Mouse (Mus musculus) midbrain, embryonic 16.5 days (tissue): ENCODE data around the gene Pdzd9. TPM values are rescaled to one million over a fixed set of nuclear protein-coding genes. Genes with fewer than 3 reads are reported as not detected.
"Not testable (repeated sequence)": the region's sequence is repeated elsewhere in the genome, so short reads cannot be mapped to it uniquely, and the experiment has no call there.

Source experiments
- ATAC-seq: fragments of 200-750 bp; cut with Nextera tagmentation; 2 replicates; pipeline ENCODE4 v1.8.0; 2017; ENCODE audit warnings: moderate TSS enrichment
- H3K27ac ChIP-seq: fragments of 300-500 bp; sonication (generic); 2 replicates; pipeline ENCODE4 v1.5.1; 2014; ENCODE audit warnings: mild to moderate bottlenecking, low read length, mixed read lengths
- H3K27me3 ChIP-seq: fragments of 300-500 bp; sonication (generic); 2 replicates; pipeline ENCODE4 v1.6.1; 2014; ENCODE audit warnings: low read depth, low read length, mixed read lengths; ENCODE audit not compliant: control insufficient read depth, insufficient read depth
- H3K36me3 ChIP-seq: fragments of 300-500 bp; sonication (generic); 2 replicates; pipeline ENCODE4 v1.6.1; 2014; ENCODE audit warnings: mild to moderate bottlenecking, low read length, moderate library complexity, mixed read lengths; ENCODE audit not compliant: control insufficient read depth, insufficient read depth
- H3K4me1 ChIP-seq: fragments of 300-500 bp; sonication (generic); 2 replicates; pipeline ENCODE4 v1.6.1; 2014; ENCODE audit warnings: mild to moderate bottlenecking, low read length, mixed read lengths; ENCODE audit not compliant: control insufficient read depth, insufficient read depth
- H3K4me2 ChIP-seq: fragments of 300-500 bp; sonication (generic); 2 replicates; pipeline ENCODE4 v1.6.1; 2014; ENCODE audit warnings: mild to moderate bottlenecking, low read length, mixed read lengths
- H3K4me3 ChIP-seq: fragments of 300-500 bp; sonication (generic); 2 replicates; pipeline ENCODE4 v1.5.1; 2014; ENCODE audit warnings: low read depth, mild to moderate bottlenecking, low read length, moderate library complexity, mixed read lengths
- H3K9ac ChIP-seq: fragments of 300-500 bp; sonication (generic); 2 replicates; pipeline ENCODE4 v1.6.1; 2014; ENCODE audit warnings: low read depth, low read length, mixed read lengths
- H3K9me3 ChIP-seq: fragments of 300-500 bp; sonication (generic); replicated peaks from 2 replicates; pipeline ENCODE4 v1.6.1; 2014; ENCODE audit warnings: mild to moderate bottlenecking, low read length, mixed read lengths; ENCODE audit not compliant: control insufficient read depth, poor library complexity, severe bottlenecking
- WGBS: fragments of 180-500 bp; shearing (Covaris S2); extraction: QIAGEN DNeasy Blood & Tissue Kit; methylation state at CpG from one replicate; pipeline ENCODE4 v1.1.7; 2014; 5-methylcytosine and 5-hydroxymethylcytosine counted together
- polyA plus RNA-seq: library from polyadenylated mRNA; unstranded; fragments of >200 nt; fragmentation: Nextera tagmentation; extraction: Ambion mirVana; gene quantifications from 2 replicates; pipeline ENCODE4 v1.2.1, GENCODE M21; 2015

Gene Pdzd9
- 0.48 and 0.55 TPM in 2 replicates for polyA plus RNA-seq

- 21% methylated on average over 14 of the region's 14 CpGs for WGBS
- H3K9ac ChIP-seq: no peak within 1 kb of the TSS
- H3K27me3 ChIP-seq: no peaks in the 10 kb centered on the region
- ATAC-seq: peak; percentile 86
- no peak within 1 kb of the TSS for H3K4me3 ChIP-seq
- no peaks in the 10 kb centered on the region for H3K36me3 ChIP-seq
- H3K4me2 ChIP-seq: 0 out of 2 replicates have a peak within 1 kb of the TSS, but pooled peaks have one; percentile 14
- H3K9me3 ChIP-seq: no peaks in the 10 kb centered on the region
- no peak within 1 kb of the TSS for H3K27ac ChIP-seq
- no peaks in the 10 kb centered on the region for H3K4me1 ChIP-seq
Observed at GRCm38 (mm10) chr7:120670153-120670875, at the start of gene Pdzd9. Gene Pdzd9 (minus strand): TSS chr7:120670343.

GRCm38 (mm10) chr7:120717261-120717660 is 47.1 kb upstream of the Pdzd9 start:
- Histone ChIP-seq H3K27me3 (no peaks in the 10 kb centered on the region), H3K9ac (no peak overlapping the region), H3K4me2 (no peak overlapping the region), H3K4me1 (no peaks in the 10 kb centered on the region), H3K27ac (no peak overlapping the region), H3K36me3 (no peaks in the 10 kb centered on the region), H3K9me3 (no peaks in the 10 kb centered on the region), H3K4me3 (no peak overlapping the region)
- ATAC-seq: no peak
- WGBS: 76% methylated on average over 2 of the region's 2 CpGs

DNA sequence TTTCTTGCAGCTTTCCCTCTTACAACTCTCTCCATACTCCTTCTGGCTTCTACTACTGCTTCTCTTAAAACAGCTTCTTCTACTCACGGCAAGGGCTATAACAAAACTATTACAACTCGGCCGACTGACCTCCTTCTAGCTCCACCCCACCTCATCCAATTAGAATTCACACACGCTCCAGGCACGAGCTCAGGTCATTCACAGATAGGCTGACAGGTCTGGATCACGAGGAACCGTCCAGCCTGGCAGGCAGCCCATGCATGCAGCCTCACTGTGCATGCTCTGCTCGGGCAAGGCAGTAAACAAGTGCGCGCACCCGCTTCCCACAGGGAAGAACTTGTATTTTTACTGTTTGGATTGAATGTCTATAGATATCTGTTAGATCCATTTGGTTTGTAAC is 43.8 kb upstream of the Pdzd9 start:
- not testable (repeated sequence) for H3K9me3 ChIP-seq, H3K27ac ChIP-seq, H3K4me1 ChIP-seq, H3K27me3 ChIP-seq, H3K9ac ChIP-seq, H3K36me3 ChIP-seq, ATAC-seq, H3K4me3 ChIP-seq, H3K4me2 ChIP-seq
- WGBS: 89% methylated on average over 11 of the region's 11 CpGs

DNA sequence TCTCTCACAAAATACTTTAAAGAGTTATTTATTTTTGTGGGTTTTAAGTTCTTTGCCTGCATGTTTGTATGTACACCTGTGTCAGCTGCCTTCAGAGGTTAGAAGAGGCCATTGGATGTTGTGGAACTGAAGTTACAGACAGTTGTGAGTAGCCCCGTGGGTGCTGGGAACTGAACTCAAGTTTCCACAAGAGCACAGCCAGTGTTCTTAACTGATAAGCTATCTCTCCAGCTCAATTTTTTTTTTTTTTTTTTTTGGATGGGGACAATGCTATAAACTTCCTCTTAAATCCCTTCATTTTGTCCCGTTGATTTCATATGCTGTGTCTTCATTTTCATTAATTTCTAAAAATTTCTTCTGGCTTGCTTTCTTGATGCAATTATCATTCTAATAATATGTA is 43.1 kb upstream of the Pdzd9 start:
- ATAC-seq: no peak
- 96% methylated on average over 2 of the region's 2 CpGs for WGBS
- H3K36me3 ChIP-seq: no peaks in the 10 kb centered on the region
- H3K9ac ChIP-seq: no peak overlapping the region
- H3K27me3 ChIP-seq: no peaks in the 10 kb centered on the region
- H3K4me1 ChIP-seq: no peaks in the 10 kb centered on the region
- H3K4me2 ChIP-seq: no peak overlapping the region
- H3K4me3 ChIP-seq: no peak overlapping the region
- no peak overlapping the region for H3K27ac ChIP-seq
- H3K9me3 ChIP-seq: no peaks in the 10 kb centered on the region

DNA sequence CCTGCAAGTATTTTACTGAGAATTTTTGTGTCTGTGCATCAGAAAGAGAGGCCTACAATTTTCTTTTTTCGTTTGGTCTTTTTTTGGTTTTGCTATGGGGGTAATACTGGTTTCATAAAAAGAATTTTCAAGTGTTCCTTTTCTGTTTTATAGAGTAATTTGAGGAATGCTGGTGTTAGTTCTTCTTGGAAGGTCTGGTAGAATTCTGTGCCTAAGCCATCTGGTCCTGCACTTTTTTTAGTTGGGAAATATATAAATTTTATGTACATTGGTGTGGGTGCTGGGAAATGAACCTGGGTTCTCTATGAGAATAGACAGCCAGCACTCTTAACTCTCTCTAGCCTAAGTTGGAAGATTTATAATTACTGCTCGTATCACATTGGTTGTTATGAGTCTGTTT is 41.9 kb upstream of the Pdzd9 start:
- 96% methylated on average over 2 of the region's 2 CpGs for WGBS
- no peak overlapping the region for H3K4me2 ChIP-seq

GRCm38 (mm10) chr7:120703888-120704287 is 33.7 kb upstream of the Pdzd9 start:
- 86% methylated on average over 3 of the region's 3 CpGs for WGBS
- no peaks in the 10 kb centered on the region for H3K36me3 ChIP-seq
- no peak overlapping the region for H3K27ac ChIP-seq

More for the DNA sequence above, 41.9 kb upstream of the Pdzd9 start:
- no peak overlapping the region for H3K4me3 ChIP-seq
- H3K36me3 ChIP-seq: no peaks in the 10 kb centered on the region
- H3K27me3 ChIP-seq: no peaks in the 10 kb centered on the region
- ATAC-seq: no peak
- no peak overlapping the region for H3K9ac ChIP-seq
- H3K9me3 ChIP-seq: no peaks in the 10 kb centered on the region
- no peak overlapping the region for H3K27ac ChIP-seq
- H3K4me1 ChIP-seq: no peaks in the 10 kb centered on the region

DNA sequence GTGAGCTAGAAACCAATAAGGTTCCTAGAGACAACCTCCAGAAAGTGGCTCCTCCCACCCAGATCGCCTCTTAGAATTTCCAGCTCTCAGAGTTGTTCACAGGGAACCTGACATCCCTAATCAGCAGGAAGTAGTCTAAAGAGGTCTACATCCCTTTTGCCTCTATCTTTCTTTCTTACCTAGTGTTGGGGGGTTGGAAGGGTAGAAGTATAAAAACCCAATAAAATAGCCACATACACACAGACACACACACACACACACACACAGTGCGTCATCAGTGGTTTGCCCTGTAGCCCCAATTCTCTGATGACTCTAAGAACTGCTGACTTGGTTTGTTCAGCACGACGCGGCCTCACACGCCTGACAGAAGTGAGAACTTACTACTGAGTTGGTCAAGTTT is 29.4 kb upstream of the Pdzd9 start:
- Histone ChIP-seq H3K4me3 (no peak overlapping the region), H3K9me3 (no peaks in the 10 kb centered on the region), H3K9ac (no peak overlapping the region), H3K4me2 (no peak overlapping the region), H3K27me3 (no peaks in the 10 kb centered on the region), H3K36me3 (no peaks in the 10 kb centered on the region), H3K4me1 (no peaks in the 10 kb centered on the region), H3K27ac (no peak overlapping the region)
- 91% methylated on average over 6 of the region's 6 CpGs for WGBS
- no peak for ATAC-seq

More at GRCm38 (mm10) chr7:120703888-120704287, 33.7 kb upstream of the Pdzd9 start:
- Histone ChIP-seq H3K9ac (no peak overlapping the region), H3K9me3 (no peaks in the 10 kb centered on the region), H3K4me2 (no peak overlapping the region), H3K4me1 (no peaks in the 10 kb centered on the region), H3K4me3 (no peak overlapping the region), H3K27me3 (no peaks in the 10 kb centered on the region)
- no peak for ATAC-seq

DNA sequence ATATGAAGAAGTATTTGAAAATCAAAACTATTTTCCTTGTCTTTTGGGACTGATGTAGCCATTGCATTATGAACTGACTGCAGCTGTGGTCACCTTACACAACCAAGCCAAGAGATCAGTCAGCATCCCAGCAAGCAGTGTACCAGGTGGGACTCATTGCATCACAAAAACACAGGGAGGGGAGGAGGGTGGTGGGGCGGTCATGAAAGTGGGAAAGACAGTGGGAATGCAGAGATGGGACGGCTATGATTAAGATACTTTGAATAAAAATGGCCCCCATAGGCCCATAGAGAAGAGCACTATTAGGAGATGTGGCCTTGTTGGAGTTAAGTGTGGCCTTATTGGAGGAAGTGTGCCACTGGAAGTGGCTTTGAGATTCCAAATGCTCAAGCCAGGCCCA is 26.2 kb upstream of the Pdzd9 start:
- H3K27ac ChIP-seq: no peak overlapping the region
- no peak overlapping the region for H3K9ac ChIP-seq
- H3K36me3 ChIP-seq: no peaks in the 10 kb centered on the region
- no peaks in the 10 kb centered on the region for H3K4me1 ChIP-seq
- no peak for ATAC-seq
- H3K4me2 ChIP-seq: no peak overlapping the region
- H3K4me3 ChIP-seq: no peak overlapping the region
- WGBS: 85% methylated on average over 2 of the region's 2 CpGs
- H3K9me3 ChIP-seq: no peaks in the 10 kb centered on the region
- no peaks in the 10 kb centered on the region for H3K27me3 ChIP-seq

DNA sequence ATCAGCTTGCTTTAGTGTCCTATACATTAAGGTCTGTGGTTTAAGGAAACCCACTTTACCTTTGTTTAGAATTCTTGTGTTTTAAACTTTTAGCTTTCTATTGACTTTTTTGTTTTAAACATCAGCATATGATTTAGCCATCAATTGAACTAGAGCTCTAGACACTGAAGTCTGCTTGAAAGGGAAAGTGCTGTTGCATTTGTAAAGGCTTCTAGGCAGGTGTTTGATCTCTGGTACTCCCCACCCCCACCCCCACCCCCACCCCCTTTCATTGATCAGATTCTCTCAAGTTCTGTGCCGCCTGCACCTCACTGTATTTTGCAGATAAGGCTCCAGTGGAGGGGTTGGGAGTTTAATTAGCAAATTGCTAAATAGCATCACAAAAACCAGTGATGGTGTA is 25.5 kb upstream of the Pdzd9 start:
- Histone ChIP-seq H3K36me3 (no peaks in the 10 kb centered on the region), H3K4me2 (no peak overlapping the region), H3K4me3 (no peak overlapping the region), H3K9ac (no peak overlapping the region), H3K4me1 (no peaks in the 10 kb centered on the region), H3K27me3 (no peaks in the 10 kb centered on the region), H3K27ac (no peak overlapping the region), H3K9me3 (no peaks in the 10 kb centered on the region)
- WGBS: 47% methylated on average over 1 of the region's 1 CpGs
- ATAC-seq: no peak
